Mouse (Mus musculus): ENCODE measurements around the gene Dock9. TPM values are rescaled to one million over a fixed set of nuclear protein-coding genes. Genes with fewer than 3 reads are reported as not detected.

Gene Dock9
- polyA plus RNA-seq, 1 experiment from 2014 or later = 15.8 TPM

GRCm38 (mm10) chr14:121752686-121753426 is 44.8 kb downstream of the Dock9 start:
- Histone ChIP-seq H3K9me3 (ENCODE audit: control insufficient read depth, low read length) (no peaks in the 10 kb centered on the region), H3K36me3 (ENCODE audit: control insufficient read depth, insufficient read depth) (no peaks in the 10 kb centered on the region), H3K27me3 (replicated peaks; ENCODE audit: control insufficient read depth, insufficient read depth, low read length) (no peaks in the 10 kb centered on the region), H3K4me2 (ENCODE audit: low read length) (no peak overlapping the region), H3K4me3 (replicated peaks; ENCODE audit: low read length) (no peak overlapping the region), H3K4me1 (replicated peaks; ENCODE audit: control insufficient read depth, insufficient read depth, low read length) (no peaks in the 10 kb centered on the region), H3K27ac (ENCODE audit: low read length) (no peak overlapping the region), H3K9ac (replicated peaks; ENCODE audit: low read depth, low read length) (no peak overlapping the region)
- WGBS = 70% methylated on average over 19 of the region's 19 CpGs
- peak; percentile 68 for ATAC-seq

GRCm38 (mm10) chr14:121749606-121750005 is 48.0 kb downstream of the Dock9 start:
- no peak overlapping the region for H3K9ac ChIP-seq (replicated peaks; ENCODE audit: low read depth, low read length)
- H3K27me3 ChIP-seq (replicated peaks; ENCODE audit: control insufficient read depth, insufficient read depth, low read length) = no peaks in the 10 kb centered on the region
- H3K27ac ChIP-seq (ENCODE audit: low read length) = no peak overlapping the region
- ATAC-seq = no peak
- no peak overlapping the region for H3K4me2 ChIP-seq (ENCODE audit: low read length)
- H3K4me3 ChIP-seq (replicated peaks; ENCODE audit: low read length) = no peak overlapping the region
- no peaks in the 10 kb centered on the region for H3K36me3 ChIP-seq (ENCODE audit: control insufficient read depth, insufficient read depth)
- H3K4me1 ChIP-seq (replicated peaks; ENCODE audit: control insufficient read depth, insufficient read depth, low read length) = no peaks in the 10 kb centered on the region
- no peaks in the 10 kb centered on the region for H3K9me3 ChIP-seq (ENCODE audit: control insufficient read depth, low read length)
- 82% methylated on average over 9 of the region's 9 CpGs for WGBS

- no peak overlapping the region for H3K4me2 ChIP-seq (ENCODE audit: low read length)
- no peak for ATAC-seq
- no peaks in the 10 kb centered on the region for H3K36me3 ChIP-seq (ENCODE audit: control insufficient read depth, insufficient read depth)
- no peak overlapping the region for H3K9ac ChIP-seq (replicated peaks; ENCODE audit: low read depth, low read length)
- no peak overlapping the region for H3K4me3 ChIP-seq (replicated peaks; ENCODE audit: low read length)
- no peaks in the 10 kb centered on the region for H3K27me3 ChIP-seq (replicated peaks; ENCODE audit: control insufficient read depth, insufficient read depth, low read length)
- 75% methylated on average over 10 of the region's 10 CpGs for WGBS
- no peaks in the 10 kb centered on the region for H3K9me3 ChIP-seq (ENCODE audit: control insufficient read depth, low read length)
- no peaks in the 10 kb centered on the region for H3K4me1 ChIP-seq (replicated peaks; ENCODE audit: control insufficient read depth, insufficient read depth, low read length)
- no peak overlapping the region for H3K27ac ChIP-seq (ENCODE audit: low read length)
Observed at GRCm38 (mm10) chr14:121749084-121749483, 48.6 kb downstream of the Dock9 start.

- WGBS = 70% methylated on average over 7 of the region's 7 CpGs
- H3K9me3 ChIP-seq (ENCODE audit: control insufficient read depth, low read length) = no peaks in the 10 kb centered on the region
- no peak overlapping the region for H3K27ac ChIP-seq (ENCODE audit: low read length)
- ATAC-seq = no peak
- no peak overlapping the region for H3K4me3 ChIP-seq (replicated peaks; ENCODE audit: low read length)
- H3K4me2 ChIP-seq (ENCODE audit: low read length) = no peak overlapping the region
- no peaks in the 10 kb centered on the region for H3K27me3 ChIP-seq (replicated peaks; ENCODE audit: control insufficient read depth, insufficient read depth, low read length)
- H3K9ac ChIP-seq (replicated peaks; ENCODE audit: low read depth, low read length) = no peak overlapping the region
- H3K36me3 ChIP-seq (ENCODE audit: control insufficient read depth, insufficient read depth) = no peaks in the 10 kb centered on the region
- no peaks in the 10 kb centered on the region for H3K4me1 ChIP-seq (replicated peaks; ENCODE audit: control insufficient read depth, insufficient read depth, low read length)
Observed at GRCm38 (mm10) chr14:121747360-121747759, 50.3 kb downstream of the Dock9 start.

- H3K4me3 ChIP-seq (replicated peaks; ENCODE audit: low read length) = no peak overlapping the region
- ATAC-seq = no peak
- H3K4me2 ChIP-seq (ENCODE audit: low read length) = no peak overlapping the region
- peaks cover 4% of the 10 kb centered on the region for H3K4me1 ChIP-seq (replicated peaks; ENCODE audit: control insufficient read depth, insufficient read depth, low read length)
- H3K9me3 ChIP-seq (ENCODE audit: control insufficient read depth, low read length) = no peaks in the 10 kb centered on the region
- H3K27ac ChIP-seq (ENCODE audit: low read length) = no peak overlapping the region
- H3K9ac ChIP-seq (replicated peaks; ENCODE audit: low read depth, low read length) = no peak overlapping the region
- WGBS = 62% methylated on average over 9 of the region's 9 CpGs
- no peaks in the 10 kb centered on the region for H3K27me3 ChIP-seq (replicated peaks; ENCODE audit: control insufficient read depth, insufficient read depth, low read length)
- H3K36me3 ChIP-seq (ENCODE audit: control insufficient read depth, insufficient read depth) = no peaks in the 10 kb centered on the region
Observed at GRCm38 (mm10) chr14:121743787-121744417, 53.7 kb downstream of the Dock9 start.

GRCm38 (mm10) chr14:121738431-121739403 is 58.9 kb downstream of the Dock9 start:
- Histone ChIP-seq H3K36me3 (ENCODE audit: control insufficient read depth, insufficient read depth) (no peaks in the 10 kb centered on the region), H3K4me2 (ENCODE audit: low read length) (peak overlapping the region; percentile 49), H3K27me3 (replicated peaks; ENCODE audit: control insufficient read depth, insufficient read depth, low read length) (no peaks in the 10 kb centered on the region), H3K4me1 (replicated peaks; ENCODE audit: control insufficient read depth, insufficient read depth, low read length) (peaks cover 13% of the 10 kb centered on the region), H3K27ac (ENCODE audit: low read length) (peak overlapping the region; percentile 90), H3K4me3 (replicated peaks; ENCODE audit: low read length) (peak overlapping the region; percentile 36), H3K9me3 (ENCODE audit: control insufficient read depth, low read length) (no peaks in the 10 kb centered on the region), H3K9ac (replicated peaks; ENCODE audit: low read depth, low read length) (peak overlapping the region; percentile 62)
- WGBS = 46% methylated on average over 24 of the region's 24 CpGs
- ATAC-seq = peak; percentile 69

- Histone ChIP-seq H3K4me3 (replicated peaks; ENCODE audit: low read length) (peak overlapping the region; percentile 36), H3K4me1 (replicated peaks; ENCODE audit: control insufficient read depth, insufficient read depth, low read length) (peaks cover 15% of the 10 kb centered on the region), H3K27me3 (replicated peaks; ENCODE audit: control insufficient read depth, insufficient read depth, low read length) (no peaks in the 10 kb centered on the region), H3K9me3 (ENCODE audit: control insufficient read depth, low read length) (no peaks in the 10 kb centered on the region), H3K36me3 (ENCODE audit: control insufficient read depth, insufficient read depth) (no peaks in the 10 kb centered on the region), H3K27ac (ENCODE audit: low read length) (peak overlapping the region; percentile 42; the same call in 1 of the 2 replicates), H3K9ac (replicated peaks; ENCODE audit: low read depth, low read length) (no peak overlapping the region), H3K4me2 (ENCODE audit: low read length) (peak overlapping the region; percentile 49)
- ATAC-seq = no peak
- 77% methylated on average over 8 of the region's 8 CpGs for WGBS
Observed at GRCm38 (mm10) chr14:121737277-121737676, 60.4 kb downstream of the Dock9 start.

GRCm38 (mm10) chr14:121735678-121736077 is 62.0 kb downstream of the Dock9 start:
- whole genome bisulfite sequencing = 65% methylated on average over 7 of the region's 7 CpGs
- H3K9ac ChIP-seq (replicated peaks; ENCODE audit: low read depth, low read length) = no peak overlapping the region
- H3K36me3 ChIP-seq (ENCODE audit: control insufficient read depth, insufficient read depth) = no peaks in the 10 kb centered on the region
- H3K4me2 ChIP-seq (ENCODE audit: low read length) = peak overlapping the region; percentile 7; the same call in 1 of the 2 replicates
- peaks cover 15% of the 10 kb centered on the region for H3K4me1 ChIP-seq (replicated peaks; ENCODE audit: control insufficient read depth, insufficient read depth, low read length)
- H3K27me3 ChIP-seq (replicated peaks; ENCODE audit: control insufficient read depth, insufficient read depth, low read length) = no peaks in the 10 kb centered on the region
- H3K9me3 ChIP-seq (ENCODE audit: control insufficient read depth, low read length) = no peaks in the 10 kb centered on the region
- H3K4me3 ChIP-seq (replicated peaks; ENCODE audit: low read length) = no peak overlapping the region
- no peak overlapping the region for H3K27ac ChIP-seq (ENCODE audit: low read length)
- ATAC-seq = no peak

- no peaks in the 10 kb centered on the region for H3K9me3 ChIP-seq (ENCODE audit: control insufficient read depth, low read length)
- H3K9ac ChIP-seq (replicated peaks; ENCODE audit: low read depth, low read length) = no peak overlapping the region
- no peak for ATAC-seq
- peaks cover 13% of the 10 kb centered on the region for H3K4me1 ChIP-seq (replicated peaks; ENCODE audit: control insufficient read depth, insufficient read depth, low read length)
- H3K4me2 ChIP-seq (ENCODE audit: low read length) = no peak overlapping the region
- H3K36me3 ChIP-seq (ENCODE audit: control insufficient read depth, insufficient read depth) = no peaks in the 10 kb centered on the region
- WGBS = 79% methylated on average over 7 of the region's 7 CpGs
- H3K4me3 ChIP-seq (replicated peaks; ENCODE audit: low read length) = no peak overlapping the region
- H3K27ac ChIP-seq (ENCODE audit: low read length) = no peak overlapping the region
- H3K27me3 ChIP-seq (replicated peaks; ENCODE audit: control insufficient read depth, insufficient read depth, low read length) = no peaks in the 10 kb centered on the region
Observed at GRCm38 (mm10) chr14:121734217-121734616, 63.4 kb downstream of the Dock9 start.

Measured in forebrain, embryonic 16.5 days (tissue).